Mouse (Mus musculus) heart, embryonic 16.5 days (tissue): ENCODE data around the gene Porcn. TPM values are rescaled to one million over a fixed set of nuclear protein-coding genes. Genes with fewer than 3 reads are reported as not detected.
A peak's percentile ranks its signal among the peaks of the same experiment; 100 is the strongest.

Experiments used
- ATAC-seq: fragments of 200-750 bp; cut with Nextera tagmentation; replicated peaks from 2 replicates; pipeline ENCODE4 v1.8.0; 2017; ENCODE audit warnings: moderate number of reproducible peaks; ENCODE audit not compliant: insufficient read depth, low FRiP score; ENCODE audit errors: extremely low read depth
- H3K27ac ChIP-seq: fragments of 300-500 bp; sonication (generic); 2 replicates; pipeline ENCODE4 v1.5.1; 2014; ENCODE audit warnings: mild to moderate bottlenecking, low read length, control low read depth, moderate library complexity
- H3K27me3 ChIP-seq: fragments of 300-500 bp; sonication (generic); 2 replicates; pipeline ENCODE4 v1.6.1; 2014; ENCODE audit warnings: low read length, mixed read lengths; ENCODE audit not compliant: control insufficient read depth, insufficient read depth
- H3K36me3 ChIP-seq: fragments of 300-500 bp; sonication (generic); 2 replicates; pipeline ENCODE4 v1.6.1; 2014; ENCODE audit not compliant: control insufficient read depth, insufficient read depth
- H3K4me1 ChIP-seq: fragments of 300-500 bp; sonication (generic); 2 replicates; pipeline ENCODE4 v1.6.1; 2014; ENCODE audit warnings: low read length, mixed read lengths; ENCODE audit not compliant: control insufficient read depth, insufficient read depth
- H3K4me2 ChIP-seq: fragments of 300-500 bp; sonication (generic); 2 replicates; pipeline ENCODE4 v1.6.1; 2014; ENCODE audit warnings: low read depth, mild to moderate bottlenecking, control low read depth, low read length
- H3K4me3 ChIP-seq: fragments of 300-500 bp; sonication (generic); 2 replicates; pipeline ENCODE4 v1.5.1; 2014; ENCODE audit warnings: mild to moderate bottlenecking, control low read depth, low read length
- H3K9ac ChIP-seq: fragments of 300-500 bp; sonication (generic); 2 replicates; pipeline ENCODE4 v1.6.1; 2014; ENCODE audit warnings: low read length, control low read depth
- H3K9me3 ChIP-seq: fragments of 300-500 bp; sonication (generic); replicated peaks from 2 replicates; pipeline ENCODE4 v1.6.1; 2016; ENCODE audit warnings: low read length; ENCODE audit not compliant: control insufficient read depth
- WGBS: fragments of 180-500 bp; shearing (Covaris S2); extraction: QIAGEN DNeasy Blood & Tissue Kit; methylation state at CpG from one replicate; pipeline ENCODE4 v1.1.7; 2014; 5-methylcytosine and 5-hydroxymethylcytosine counted together
- polyA plus RNA-seq: library from polyadenylated mRNA; unstranded; fragments of >200 nt; fragmentation: Nextera tagmentation; extraction: Ambion mirVana; gene quantifications from 2 replicates; pipeline ENCODE4 v1.2.1, GENCODE M21; 2015

The Porcn gene
- polyA plus RNA-seq: 4.3 and 5.0 TPM in 2 replicates

DNA sequence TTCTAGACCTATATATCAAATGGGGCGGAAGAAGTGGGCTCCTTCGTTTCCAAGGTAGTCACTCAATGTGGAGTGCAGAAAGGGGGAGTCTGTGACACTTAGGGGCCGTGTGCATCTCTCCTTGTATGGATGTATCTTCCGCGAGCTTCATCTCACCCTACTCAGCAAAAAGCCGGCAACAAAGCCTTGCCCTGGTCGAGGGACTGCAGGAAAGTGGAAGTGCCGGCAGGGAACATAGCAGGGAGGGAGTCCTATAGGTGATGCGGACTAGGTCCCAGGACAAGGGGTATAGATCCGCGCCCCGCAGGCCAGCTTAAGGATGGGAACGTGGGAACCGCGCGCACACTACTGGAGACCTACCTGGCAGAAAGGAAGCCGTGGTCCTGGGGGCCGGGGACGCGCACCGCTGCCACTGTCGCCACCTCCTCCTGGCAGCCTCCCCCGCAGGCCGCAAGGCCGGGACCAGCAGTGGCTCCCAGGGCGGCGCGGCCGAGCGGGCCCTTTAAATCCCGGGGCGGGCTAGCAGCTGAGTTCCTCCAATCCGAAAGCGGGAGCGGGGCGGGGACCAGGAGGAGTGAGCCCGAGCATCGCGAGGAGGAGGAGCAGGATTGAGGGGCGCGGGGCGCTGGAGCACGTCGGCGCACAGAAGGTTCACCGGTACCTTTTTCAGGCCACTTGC lies at the start of gene Porcn:
Porcn (minus strand) TSS at position 511 of the 679 bp plus-strand sequence.
- WGBS: 10% methylated on average over 38 of the region's 46 CpGs
- H3K36me3 ChIP-seq: no peaks in the 10 kb centered on the region
- peak within 1 kb of the TSS; percentile 69 for H3K9ac ChIP-seq
- peak; percentile 94 for ATAC-seq
- 0 out of 2 replicates have a peak, but pooled peaks cover 2% of the 10 kb centered on the region for H3K4me1 ChIP-seq
- no peaks in the 10 kb centered on the region; the same call in 1 of the 2 replicates for H3K27me3 ChIP-seq
- H3K9me3 ChIP-seq: no peaks in the 10 kb centered on the region
- peak within 1 kb of the TSS; percentile 56 for H3K4me3 ChIP-seq
- peak within 1 kb of the TSS; percentile 81 for H3K4me2 ChIP-seq
- H3K27ac ChIP-seq: no peak within 1 kb of the TSS

DNA sequence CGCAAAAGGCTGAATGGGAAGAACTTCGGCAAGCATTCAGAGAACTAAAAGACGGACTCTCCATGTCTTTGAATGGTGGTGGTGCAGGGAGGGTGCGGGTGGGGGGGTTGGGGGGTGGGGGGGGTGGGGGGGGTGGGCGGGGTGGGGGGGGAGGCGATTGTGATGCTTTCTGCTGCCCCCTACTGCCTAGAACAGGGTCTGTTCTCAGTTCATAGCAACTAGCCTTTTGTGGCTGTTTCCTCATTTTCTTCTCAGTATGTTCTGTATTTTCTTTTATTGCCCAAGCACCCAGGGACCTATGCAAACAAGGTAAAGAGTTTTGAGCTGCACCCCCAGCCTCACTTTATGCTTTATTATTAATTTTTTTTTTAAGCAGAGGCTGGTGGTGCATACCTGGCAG lies 49.5 kb upstream of the Porcn start:
- 8% methylated on average over 5 of the region's 6 CpGs for WGBS
- H3K9ac ChIP-seq: no peak overlapping the region
- H3K9me3 ChIP-seq: no peaks in the 10 kb centered on the region
- H3K27me3 ChIP-seq: no peaks in the 10 kb centered on the region
- H3K27ac ChIP-seq: no peak overlapping the region
- ATAC-seq: no peak
- no peaks in the 10 kb centered on the region for H3K36me3 ChIP-seq
- H3K4me3 ChIP-seq: no peak overlapping the region
- H3K4me1 ChIP-seq: peaks cover 4% of the 10 kb centered on the region
- no peak overlapping the region for H3K4me2 ChIP-seq

DNA sequence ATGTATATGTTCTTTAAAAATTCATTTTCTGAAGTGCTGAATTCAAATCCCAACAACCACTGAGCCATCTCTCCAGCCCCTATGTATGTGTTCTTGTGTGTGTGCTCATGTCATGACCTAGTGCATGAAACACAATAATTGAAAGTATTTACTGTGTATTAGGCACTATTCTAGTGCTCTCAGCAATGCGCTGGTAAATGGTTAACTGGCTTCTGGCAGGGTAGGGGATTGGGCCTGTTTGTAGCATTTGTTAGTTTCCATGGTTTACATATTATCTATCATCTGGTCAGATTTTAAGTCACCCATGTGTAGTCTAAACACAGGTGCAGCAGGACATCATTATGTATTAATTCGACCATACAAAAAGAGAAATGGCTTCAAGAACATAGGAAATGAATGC lies 47.4 kb upstream of the Porcn start:
- H3K9me3 ChIP-seq: no peaks in the 10 kb centered on the region
- peaks cover 4% of the 10 kb centered on the region for H3K4me1 ChIP-seq
- no peak overlapping the region for H3K4me3 ChIP-seq
- H3K27ac ChIP-seq: no peak overlapping the region
- no peak for ATAC-seq
- H3K36me3 ChIP-seq: 0 out of 2 replicates have a peak, but pooled peaks cover 2% of the 10 kb centered on the region
- WGBS: 78% methylated on average over 2 of the region's 2 CpGs
- no peak overlapping the region for H3K4me2 ChIP-seq
- no peaks in the 10 kb centered on the region for H3K27me3 ChIP-seq
- H3K9ac ChIP-seq: no peak overlapping the region

DNA sequence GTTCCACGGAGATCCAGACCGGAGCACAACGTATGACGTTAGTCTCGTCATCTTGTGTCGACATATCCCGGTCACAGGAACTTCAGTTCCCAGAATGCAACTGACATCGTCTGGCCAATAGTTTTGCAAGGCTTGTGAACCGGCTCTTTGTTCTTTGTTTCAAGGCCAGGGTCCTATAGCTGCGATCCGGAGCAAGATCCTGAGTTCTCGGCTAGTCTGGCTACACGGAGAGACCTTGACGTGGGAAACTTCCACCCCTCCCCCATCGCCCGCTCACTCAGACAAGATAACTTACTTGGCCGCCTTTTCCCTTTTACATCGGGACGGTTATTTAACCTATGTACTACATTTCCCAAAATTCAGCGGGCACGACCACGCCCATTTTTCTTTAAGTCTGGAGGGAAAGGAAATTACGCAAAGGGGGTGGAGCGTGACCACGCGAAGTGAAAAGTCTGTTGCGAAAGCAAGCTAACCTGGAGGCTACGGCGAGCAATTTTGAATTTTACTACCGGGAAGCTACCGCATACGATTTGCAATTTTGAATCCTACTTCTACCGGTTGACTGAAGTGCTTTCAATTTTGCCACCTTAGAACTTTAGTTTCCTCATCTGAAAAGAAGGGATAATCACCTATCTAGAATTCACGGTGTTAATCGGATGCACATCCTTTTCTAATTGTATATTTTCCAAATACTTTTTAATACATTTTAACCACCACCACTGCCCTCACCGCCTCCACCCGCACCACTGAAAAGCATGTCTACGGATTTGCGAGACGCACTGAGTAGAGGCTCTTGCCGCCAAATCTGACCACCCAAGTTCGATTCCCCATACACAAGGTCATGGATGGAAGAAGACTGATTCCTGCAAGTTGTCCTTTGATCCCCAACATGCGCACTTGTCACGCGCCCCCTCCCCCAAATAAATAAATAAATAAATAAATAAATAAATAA lies 46.3 kb upstream of the Porcn start, which contains the start of gene Ftsj1:
Ftsj1 (minus strand) TSS at position 73 of the 952 bp plus-strand sequence.
- Histone ChIP-seq H3K27ac (peak within 1 kb of the TSS; percentile 70), H3K36me3 (0 out of 2 replicates have a peak, but pooled peaks cover 2% of the 10 kb centered on the region), H3K4me3 (peak within 1 kb of the TSS; percentile 69), H3K4me1 (peaks cover 4% of the 10 kb centered on the region), H3K9me3 (no peaks in the 10 kb centered on the region), H3K4me2 (peak within 1 kb of the TSS; percentile 75), H3K27me3 (no peaks in the 10 kb centered on the region), H3K9ac (peak within 1 kb of the TSS; percentile 79)
- WGBS: 9% methylated on average over 45 of the region's 45 CpGs
- ATAC-seq: peak; percentile 90

DNA sequence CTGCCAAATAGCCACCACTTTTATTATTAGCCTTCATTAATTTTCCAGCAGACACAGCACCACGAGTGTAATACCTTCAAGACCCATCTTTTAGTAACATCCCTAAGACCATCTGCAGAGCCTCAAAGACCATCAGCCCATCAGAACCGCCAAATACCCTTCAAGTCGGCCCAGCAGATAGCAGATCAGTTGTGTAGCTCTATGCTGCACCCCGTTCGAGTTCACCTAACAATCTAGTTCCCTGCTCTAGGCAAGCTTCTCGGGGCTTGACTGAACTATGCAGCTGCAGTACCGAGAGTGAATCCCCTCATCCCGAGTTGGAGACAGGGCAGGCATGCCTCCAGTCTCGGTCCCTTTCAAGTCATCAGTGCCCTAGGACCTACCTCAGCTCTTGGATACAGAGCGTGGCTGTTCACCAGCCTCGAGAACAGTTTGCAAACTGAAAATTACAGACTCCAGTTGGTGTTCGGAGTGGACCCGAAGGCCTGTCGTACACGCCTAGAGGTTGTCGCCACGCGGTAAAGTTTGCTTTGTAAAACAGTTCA lies 45.5 kb upstream of the Porcn start:
- peak overlapping the region; percentile 79 for H3K9ac ChIP-seq
- H3K9me3 ChIP-seq: no peaks in the 10 kb centered on the region
- H3K4me2 ChIP-seq: peak overlapping the region; percentile 75
- ATAC-seq: peak; percentile 45
- peaks cover 4% of the 10 kb centered on the region for H3K4me1 ChIP-seq
- no peaks in the 10 kb centered on the region for H3K27me3 ChIP-seq
- H3K36me3 ChIP-seq: 0 out of 2 replicates have a peak, but pooled peaks cover 2% of the 10 kb centered on the region
- WGBS: 6% methylated on average over 18 of the region's 18 CpGs
- peak overlapping the region; percentile 69 for H3K4me3 ChIP-seq
- H3K27ac ChIP-seq: no peak overlapping the region

DNA sequence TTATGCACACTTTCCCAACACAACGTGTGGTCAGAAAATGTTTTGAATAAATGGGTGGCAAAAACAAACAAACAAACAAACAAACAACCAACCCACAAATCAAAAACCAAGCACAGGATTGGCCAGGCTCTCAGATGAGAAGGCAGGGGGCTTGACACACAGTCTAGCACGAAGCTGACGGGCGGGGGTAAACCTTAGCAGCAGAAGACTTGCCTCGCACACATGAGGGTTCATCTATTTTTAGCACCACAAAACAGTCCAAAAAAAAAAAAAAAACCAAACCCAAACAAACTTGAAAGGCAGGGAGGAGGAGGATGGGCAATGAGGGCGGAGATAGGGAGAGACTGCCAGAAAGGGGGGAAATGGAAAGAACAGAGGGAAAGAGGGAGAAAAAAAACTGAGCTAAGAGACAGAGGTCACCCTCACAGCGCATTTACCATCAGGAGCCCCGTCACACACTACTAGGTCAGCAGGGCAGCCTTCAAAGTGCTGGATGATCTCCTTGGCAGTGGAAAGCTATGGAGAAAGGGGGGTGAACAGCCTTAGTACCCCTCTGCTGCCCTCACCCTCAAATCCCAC lies 42.3 kb upstream of the Porcn start:
- no peak overlapping the region for H3K27ac ChIP-seq
- 72% methylated on average over 8 of the region's 8 CpGs for WGBS
- ATAC-seq: no peak

DNA sequence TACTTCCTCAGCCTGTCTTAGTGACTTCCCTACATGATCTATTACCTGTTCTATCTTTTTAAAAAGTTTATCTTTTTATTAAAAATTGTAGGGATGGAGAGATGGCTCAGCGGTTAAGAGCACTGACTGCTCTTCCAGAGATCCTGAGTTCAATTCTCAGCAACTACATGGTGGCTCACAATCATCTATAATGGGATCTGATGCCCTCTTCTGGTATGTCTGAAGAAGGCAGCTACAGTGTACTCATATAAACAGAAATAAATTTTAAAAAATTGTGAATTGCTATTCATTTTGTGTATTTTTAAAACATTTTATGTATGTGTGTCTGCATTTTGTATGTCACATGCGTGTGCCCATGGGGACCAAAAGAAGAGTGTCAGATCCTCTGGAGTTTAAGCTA lies 41.4 kb upstream of the Porcn start:
- no peaks in the 10 kb centered on the region for H3K27me3 ChIP-seq
- no peak overlapping the region for H3K4me2 ChIP-seq
- no peak overlapping the region for H3K27ac ChIP-seq
- no peak for ATAC-seq
- peaks cover 4% of the 10 kb centered on the region for H3K4me1 ChIP-seq
- WGBS: 80% methylated on average over 2 of the region's 2 CpGs
- H3K9ac ChIP-seq: no peak overlapping the region
- H3K36me3 ChIP-seq: 0 out of 2 replicates have a peak, but pooled peaks cover 3% of the 10 kb centered on the region
- H3K9me3 ChIP-seq: no peaks in the 10 kb centered on the region
- H3K4me3 ChIP-seq: no peak overlapping the region

More for the DNA sequence above, 42.3 kb upstream of the Porcn start:
- Histone ChIP-seq H3K36me3 (0 out of 2 replicates have a peak, but pooled peaks cover 2% of the 10 kb centered on the region), H3K4me1 (peaks cover 4% of the 10 kb centered on the region), H3K4me2 (no peak overlapping the region), H3K9me3 (no peaks in the 10 kb centered on the region), H3K27me3 (no peaks in the 10 kb centered on the region), H3K4me3 (no peak overlapping the region), H3K9ac (no peak overlapping the region)

DNA sequence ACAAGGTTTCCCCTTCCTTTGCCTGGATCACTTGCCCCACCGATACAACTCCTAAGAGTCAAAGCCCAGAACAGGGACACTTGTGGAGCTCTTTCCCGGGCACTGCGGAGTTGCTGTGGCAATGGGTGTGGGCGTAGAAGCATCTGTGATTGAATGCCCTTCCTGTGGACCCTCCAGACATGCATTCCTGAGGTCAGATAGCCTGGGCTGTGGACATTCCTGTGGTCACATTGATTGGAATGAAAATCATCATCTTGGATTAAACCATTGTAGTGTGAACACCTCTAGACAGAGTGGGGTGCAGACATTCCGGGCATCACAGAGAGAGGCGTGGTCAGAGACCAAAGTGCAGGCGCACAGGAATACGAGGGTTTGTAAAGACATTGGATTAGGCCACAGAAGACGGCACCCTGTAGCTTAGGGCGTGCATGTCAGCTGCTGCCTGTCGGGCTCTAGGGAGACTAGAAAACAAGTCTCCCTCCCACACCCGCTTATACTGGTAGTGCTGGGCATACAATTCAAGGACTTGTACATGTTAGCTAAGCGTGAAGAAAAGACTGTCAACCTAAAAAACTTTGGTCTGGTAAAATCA lies 32.6 kb upstream of the Porcn start:
- no peak for ATAC-seq
- no peak overlapping the region for H3K4me2 ChIP-seq
- no peak overlapping the region for H3K9ac ChIP-seq
- WGBS: 69% methylated on average over 13 of the region's 13 CpGs
- no peaks in the 10 kb centered on the region for H3K27me3 ChIP-seq
- no peaks in the 10 kb centered on the region for H3K9me3 ChIP-seq
- no peaks in the 10 kb centered on the region for H3K4me1 ChIP-seq
- no peak overlapping the region for H3K4me3 ChIP-seq
- H3K27ac ChIP-seq: no peak overlapping the region
- H3K36me3 ChIP-seq: 0 out of 2 replicates have a peak, but pooled peaks cover 2% of the 10 kb centered on the region
